Mouse (Mus musculus): ENCODE data around the gene Drd1. TPM values are rescaled to one million over a fixed set of nuclear protein-coding genes. Genes with fewer than 3 reads are reported as not detected.

Drd1 gene
- polyA plus RNA-seq, 1 experiment from 2014 or later, result 1.7 TPM

- H3K9me3 ChIP-seq (ENCODE audit: control insufficient read depth, low read length), result no peaks in the 10 kb centered on the region
- no peak overlapping the region for H3K9ac ChIP-seq (replicated peaks; ENCODE audit: low read length)
- ATAC-seq (ENCODE audit: low FRiP score, low TSS enrichment), result no peak
- H3K36me3 ChIP-seq (ENCODE audit: control insufficient read depth, insufficient read depth, low read length), result peaks cover 79% of the 10 kb centered on the region
- 96% methylated on average over 4 of the region's 4 CpGs for WGBS
- H3K4me2 ChIP-seq (ENCODE audit: low read length), result no peak overlapping the region
- no peak overlapping the region for H3K4me3 ChIP-seq (replicated peaks; ENCODE audit: low read depth, low read length)
- DNase-seq, result no peak
- H3K4me1 ChIP-seq (ENCODE audit: control insufficient read depth, insufficient read depth, low read length), result no peaks in the 10 kb centered on the region
- H3K27me3 ChIP-seq (ENCODE audit: control insufficient read depth, insufficient read depth, low read length), result no peaks in the 10 kb centered on the region
- no peak overlapping the region for H3K27ac ChIP-seq (replicated peaks; ENCODE audit: low read depth, low read length)
Measured at GRCm38 (mm10) chr13:54094349-54094748, 38.8 kb upstream of the Drd1 start.

- 79% methylated on average over 6 of the region's 6 CpGs for WGBS
- H3K4me3 ChIP-seq (replicated peaks; ENCODE audit: low read depth, low read length), result no peak overlapping the region
- no peaks in the 10 kb centered on the region for H3K27me3 ChIP-seq (ENCODE audit: control insufficient read depth, insufficient read depth, low read length)
- DNase-seq (no peak), ATAC-seq (ENCODE audit: low FRiP score, low TSS enrichment) (no peak)
- no peak overlapping the region for H3K9ac ChIP-seq (replicated peaks; ENCODE audit: low read length)
- H3K4me2 ChIP-seq (ENCODE audit: low read length), result no peak overlapping the region
- no peaks in the 10 kb centered on the region for H3K4me1 ChIP-seq (ENCODE audit: control insufficient read depth, insufficient read depth, low read length)
- no peak overlapping the region for H3K27ac ChIP-seq (replicated peaks; ENCODE audit: low read depth, low read length)
- peaks cover 86% of the 10 kb centered on the region for H3K36me3 ChIP-seq (ENCODE audit: control insufficient read depth, insufficient read depth, low read length)
- H3K9me3 ChIP-seq (ENCODE audit: control insufficient read depth, low read length), result no peaks in the 10 kb centered on the region
Measured at GRCm38 (mm10) chr13:54091719-54092118, 36.2 kb upstream of the Drd1 start.

GRCm38 (mm10) chr13:54085266-54085665 lies 29.8 kb upstream of the Drd1 start:
- Histone ChIP-seq H3K4me2 (ENCODE audit: low read length) (no peak overlapping the region), H3K27ac (replicated peaks; ENCODE audit: low read depth, low read length) (no peak overlapping the region), H3K36me3 (ENCODE audit: control insufficient read depth, insufficient read depth, low read length) (peaks cover 44% of the 10 kb centered on the region), H3K4me3 (replicated peaks; ENCODE audit: low read depth, low read length) (no peak overlapping the region), H3K4me1 (ENCODE audit: control insufficient read depth, insufficient read depth, low read length) (no peaks in the 10 kb centered on the region), H3K9me3 (ENCODE audit: control insufficient read depth, low read length) (no peaks in the 10 kb centered on the region), H3K27me3 (ENCODE audit: control insufficient read depth, insufficient read depth, low read length) (no peaks in the 10 kb centered on the region), H3K9ac (replicated peaks; ENCODE audit: low read length) (no peak overlapping the region)
- WGBS, result 88% methylated on average over 18 of the region's 18 CpGs
- DNase-seq, result no peak
- no peak for ATAC-seq (ENCODE audit: low FRiP score, low TSS enrichment)

GRCm38 (mm10) chr13:54084826-54085225 lies 29.3 kb upstream of the Drd1 start:
- no peaks in the 10 kb centered on the region for H3K4me1 ChIP-seq (ENCODE audit: control insufficient read depth, insufficient read depth, low read length)
- H3K9me3 ChIP-seq (ENCODE audit: control insufficient read depth, low read length), result no peaks in the 10 kb centered on the region
- WGBS, result 95% methylated on average over 5 of the region's 5 CpGs
- H3K27ac ChIP-seq (replicated peaks; ENCODE audit: low read depth, low read length), result no peak overlapping the region
- no peak for ATAC-seq (ENCODE audit: low FRiP score, low TSS enrichment)
- no peaks in the 10 kb centered on the region for H3K27me3 ChIP-seq (ENCODE audit: control insufficient read depth, insufficient read depth, low read length)
- H3K9ac ChIP-seq (replicated peaks; ENCODE audit: low read length), result no peak overlapping the region
- no peak for DNase-seq
- H3K4me2 ChIP-seq (ENCODE audit: low read length), result no peak overlapping the region
- no peak overlapping the region for H3K4me3 ChIP-seq (replicated peaks; ENCODE audit: low read depth, low read length)
- H3K36me3 ChIP-seq (ENCODE audit: control insufficient read depth, insufficient read depth, low read length), result peaks cover 43% of the 10 kb centered on the region

- H3K4me3 ChIP-seq (replicated peaks; ENCODE audit: low read depth, low read length), result no peak overlapping the region
- no peak for DNase-seq
- H3K9ac ChIP-seq (replicated peaks; ENCODE audit: low read length), result no peak overlapping the region
- no peaks in the 10 kb centered on the region for H3K9me3 ChIP-seq (ENCODE audit: control insufficient read depth, low read length)
- H3K36me3 ChIP-seq (ENCODE audit: control insufficient read depth, insufficient read depth, low read length), result peaks cover 36% of the 10 kb centered on the region
- H3K27ac ChIP-seq (replicated peaks; ENCODE audit: low read depth, low read length), result no peak overlapping the region
- 32% methylated on average over 4 of the region's 4 CpGs for WGBS
- no peaks in the 10 kb centered on the region for H3K27me3 ChIP-seq (ENCODE audit: control insufficient read depth, insufficient read depth, low read length)
- ATAC-seq (ENCODE audit: low FRiP score, low TSS enrichment), result no peak
- no peak overlapping the region for H3K4me2 ChIP-seq (ENCODE audit: low read length)
- H3K4me1 ChIP-seq (ENCODE audit: control insufficient read depth, insufficient read depth, low read length), result no peaks in the 10 kb centered on the region
Measured at GRCm38 (mm10) chr13:54084178-54084577, 28.7 kb upstream of the Drd1 start.

GRCm38 (mm10) chr13:54082946-54083345 lies 27.4 kb upstream of the Drd1 start:
- Histone ChIP-seq H3K4me2 (ENCODE audit: low read length) (no peak overlapping the region), H3K27ac (replicated peaks; ENCODE audit: low read depth, low read length) (no peak overlapping the region), H3K9ac (replicated peaks; ENCODE audit: low read length) (no peak overlapping the region), H3K27me3 (ENCODE audit: control insufficient read depth, insufficient read depth, low read length) (no peaks in the 10 kb centered on the region), H3K36me3 (ENCODE audit: control insufficient read depth, insufficient read depth, low read length) (peaks cover 24% of the 10 kb centered on the region), H3K4me1 (ENCODE audit: control insufficient read depth, insufficient read depth, low read length) (no peaks in the 10 kb centered on the region), H3K9me3 (ENCODE audit: control insufficient read depth, low read length) (no peaks in the 10 kb centered on the region), H3K4me3 (replicated peaks; ENCODE audit: low read depth, low read length) (no peak overlapping the region)
- no peak for DNase-seq
- ATAC-seq (ENCODE audit: low FRiP score, low TSS enrichment), result no peak
- 71% methylated on average over 5 of the region's 5 CpGs for WGBS

GRCm38 (mm10) chr13:54080785-54081184 lies 25.3 kb upstream of the Drd1 start:
- ATAC-seq (ENCODE audit: low FRiP score, low TSS enrichment), result no peak
- H3K36me3 ChIP-seq (ENCODE audit: control insufficient read depth, insufficient read depth, low read length), result peaks cover 4% of the 10 kb centered on the region
- WGBS, result 96% methylated on average over 1 of the region's 1 CpGs

GRCm38 (mm10) chr13:54079782-54080759 lies 24.6 kb upstream of the Drd1 start:
- WGBS, result 86% methylated on average over 12 of the region's 12 CpGs
- no peak overlapping the region for H3K27ac ChIP-seq (replicated peaks; ENCODE audit: low read depth, low read length)

More at GRCm38 (mm10) chr13:54080785-54081184, 25.3 kb upstream of the Drd1 start:
- H3K27me3 ChIP-seq (ENCODE audit: control insufficient read depth, insufficient read depth, low read length), result no peaks in the 10 kb centered on the region
- H3K4me3 ChIP-seq (replicated peaks; ENCODE audit: low read depth, low read length), result no peak overlapping the region
- H3K27ac ChIP-seq (replicated peaks; ENCODE audit: low read depth, low read length), result no peak overlapping the region
- no peak for DNase-seq
- no peak overlapping the region for H3K9ac ChIP-seq (replicated peaks; ENCODE audit: low read length)
- no peaks in the 10 kb centered on the region for H3K4me1 ChIP-seq (ENCODE audit: control insufficient read depth, insufficient read depth, low read length)
- H3K4me2 ChIP-seq (ENCODE audit: low read length), result no peak overlapping the region
- H3K9me3 ChIP-seq (ENCODE audit: control insufficient read depth, low read length), result no peaks in the 10 kb centered on the region

More at GRCm38 (mm10) chr13:54079782-54080759, 24.6 kb upstream of the Drd1 start:
- ATAC-seq (ENCODE audit: low FRiP score, low TSS enrichment), result no peak
- Histone ChIP-seq H3K27me3 (ENCODE audit: control insufficient read depth, insufficient read depth, low read length) (no peaks in the 10 kb centered on the region), H3K36me3 (ENCODE audit: control insufficient read depth, insufficient read depth, low read length) (no peaks in the 10 kb centered on the region), H3K4me1 (ENCODE audit: control insufficient read depth, insufficient read depth, low read length) (no peaks in the 10 kb centered on the region), H3K9me3 (ENCODE audit: control insufficient read depth, low read length) (no peaks in the 10 kb centered on the region), H3K9ac (replicated peaks; ENCODE audit: low read length) (no peak overlapping the region), H3K4me2 (ENCODE audit: low read length) (no peak overlapping the region), H3K4me3 (replicated peaks; ENCODE audit: low read depth, low read length) (no peak overlapping the region)
- DNase-seq, result no peak
